Mouse (Mus musculus) CH12.LX (cell line): ENCODE measurements around the gene Amd1. TPM values are rescaled to one million over a fixed set of nuclear protein-coding genes. Genes with fewer than 3 reads are reported as not detected.

ENCODE experiments used
- DNase-seq: peaks from one replicate; pipeline ENCODE4 v3.0.0-alpha.2; 2013; ENCODE audit errors: extremely low read depth
- H3K27ac ChIP-seq: 2 replicates; pipeline ENCODE4 v1.5.1; 2012; ENCODE audit warnings: low read depth, mild to moderate bottlenecking, control low read depth, moderate library complexity; ENCODE audit not compliant: insufficient read depth
- H3K27me3 ChIP-seq: replicated peaks from 2 replicates; pipeline ENCODE3; 2012; ENCODE audit warnings: inconsistent platforms
- H3K36me3 ChIP-seq, 2 experiments: replicated peaks in 1 of 2; 2 replicates each; pipeline versions ENCODE3 to v1.6.1; 2012; ENCODE audit warnings: inconsistent platforms in 1 of 2, low read length in 1 of 2, mild to moderate bottlenecking in 1 of 2, mixed read lengths in 1 of 2, moderate library complexity in 1 of 2; ENCODE audit not compliant: control insufficient read depth in 1 of 2, insufficient read depth in 1 of 2
- H3K4me1 ChIP-seq, 2 experiments: 2 replicates each; pipeline ENCODE4 v1.6.1; 2012; ENCODE audit warnings: inconsistent platforms in 1 of 2, moderate library complexity in 1 of 2; ENCODE audit not compliant: insufficient read depth in 2 of 2, control insufficient read depth in 1 of 2
- H3K4me2 ChIP-seq: 2 replicates; pipeline ENCODE4 v1.6.1; 2012; ENCODE audit warnings: low read depth, mild to moderate bottlenecking, control low read depth; ENCODE audit not compliant: poor library complexity, insufficient read depth, severe bottlenecking
- H3K4me3 ChIP-seq, 3 experiments: fragments of 150-350 bp in 1 of 3; sonication (generic) in 1 of 3; replicated peaks in 1 of 3; 2 replicates each; pipeline versions ENCODE3 to v1.5.1; 2011 to 2012; ENCODE audit warnings: low read depth in 2 of 3, low read length in 2 of 3, mild to moderate bottlenecking in 2 of 3, moderate library complexity in 2 of 3, control low read depth in 1 of 3, improper control_type of control experiment in 1 of 3, inconsistent platforms in 1 of 3, mixed read lengths in 1 of 3; ENCODE audit not compliant: poor library complexity in 1 of 3
- H3K79me2 ChIP-seq: replicated peaks from 2 replicates; pipeline ENCODE4 v1.6.1; 2012; ENCODE audit warnings: mild to moderate bottlenecking, moderate library complexity; ENCODE audit not compliant: control insufficient read depth, poor library complexity, insufficient read depth, severe bottlenecking; ENCODE audit errors: extremely low read depth
- H3K9ac ChIP-seq: 2 replicates; pipeline ENCODE4 v1.6.1; 2012; ENCODE audit warnings: low read depth, mild to moderate bottlenecking, control low read depth, moderate library complexity; ENCODE audit not compliant: insufficient read depth
- H3K9me3 ChIP-seq: replicated peaks from 2 replicates; pipeline ENCODE3; 2012; ENCODE audit warnings: low read length, inconsistent platforms, mixed read lengths
- BHLHE40 ChIP-seq: IDR thresholded peaks from 2 replicates; pipeline ENCODE4 v1.6.1; 2011; ENCODE audit warnings: mild to moderate bottlenecking, low read depth, low read length, improper control_type of control experiment
- CHD1 ChIP-seq: IDR thresholded peaks from 2 replicates; pipeline ENCODE4 v1.6.1; 2012; ENCODE audit warnings: low read depth, low read length, improper control_type of control experiment, inconsistent platforms
- ELF1 ChIP-seq: IDR thresholded peaks from 2 replicates; pipeline ENCODE4 v1.6.1; 2014; ENCODE audit warnings: low read depth, mild to moderate bottlenecking, inconsistent platforms, low read length, improper control_type of control experiment
- ETS1 ChIP-seq: conservative IDR thresholded peaks from 2 replicates; pipeline ENCODE4 v1.6.1; 2012; ENCODE audit warnings: low read depth, mild to moderate bottlenecking, inconsistent platforms, low read length, improper control_type of control experiment, moderate library complexity
- GABPA ChIP-seq: IDR thresholded peaks from 2 replicates; pipeline ENCODE4 v1.6.1; 2012; ENCODE audit warnings: low read depth, low read length, improper control_type of control experiment, inconsistent platforms; ENCODE audit not compliant: insufficient replicate concordance
- HCFC1 ChIP-seq: IDR thresholded peaks from 2 replicates; pipeline ENCODE4 v1.6.1; 2012; ENCODE audit warnings: low read depth, mild to moderate bottlenecking, inconsistent platforms, low read length, improper control_type of control experiment
- JUND ChIP-seq: conservative IDR thresholded peaks from 2 replicates; pipeline ENCODE4 v1.6.1; 2011; ENCODE audit warnings: low read depth, low read length, improper control_type of control experiment
- MAZ ChIP-seq: IDR thresholded peaks from 2 replicates; pipeline ENCODE4 v1.6.1; 2012; ENCODE audit warnings: low read depth, mild to moderate bottlenecking, inconsistent platforms, low read length, improper control_type of control experiment, moderate library complexity
- MXI1 ChIP-seq: IDR thresholded peaks from 2 replicates; pipeline ENCODE4 v1.6.1; 2011; ENCODE audit warnings: mild to moderate bottlenecking, low read depth, low read length, improper control_type of control experiment
- NRF1 ChIP-seq: IDR thresholded peaks from 2 replicates; pipeline ENCODE4 v1.6.1; 2014; ENCODE audit warnings: low read depth, mild to moderate bottlenecking, inconsistent platforms, low read length, improper control_type of control experiment, moderate library complexity
- PAX5 ChIP-seq: IDR thresholded peaks from 2 replicates; pipeline ENCODE4 v1.6.1; 2012; ENCODE audit warnings: low read length, inconsistent platforms, mixed read lengths
- POLR2AphosphoS2 ChIP-seq: IDR thresholded peaks from 2 replicates; pipeline ENCODE4 v1.6.1; 2011; ENCODE audit warnings: low read depth, low read length, improper control_type of control experiment
- RAD21 ChIP-seq: IDR thresholded peaks from 2 replicates; pipeline ENCODE4 v1.6.1; 2011; ENCODE audit warnings: low read depth, mild to moderate bottlenecking, low read length, improper control_type of control experiment, moderate library complexity
- SIN3A ChIP-seq: IDR thresholded peaks from 2 replicates; pipeline ENCODE4 v1.6.1; 2012; ENCODE audit warnings: low read length, improper control_type of control experiment, inconsistent platforms
- TCF12 ChIP-seq: IDR thresholded peaks from 2 replicates; pipeline ENCODE4 v1.6.1; 2014; ENCODE audit warnings: low read depth, mild to moderate bottlenecking, inconsistent platforms, low read length, improper control_type of control experiment
- ZKSCAN1 ChIP-seq: IDR thresholded peaks from 2 replicates; pipeline ENCODE4 v1.6.1; 2012; ENCODE audit warnings: low read depth, inconsistent platforms, low read length, improper control_type of control experiment, borderline replicate concordance
- dilution Hi-C: fragments of 300-500 bp; cut with MboI; formaldehyde crosslinking; loops from 2 replicates; pipeline ENCODE4 v1.14.3; 2020; ENCODE audit warnings: low sequenced_read_pairs; ENCODE audit not compliant: extremely low pct_unique_long_range_greater_than_20kb, extremely low pct_ligation_motif_present
- in situ Hi-C: fragments of 300-500 bp; cut with MboI; formaldehyde crosslinking; loops from 3 replicates; pipeline ENCODE4 v1.14.3; 2019; ENCODE audit warnings: low sequenced_read_pairs, low pct_ligation_motif_present, low pct_unique_long_range_greater_than_20kb, mixed read lengths
- polyA plus RNA-seq: library from polyadenylated mRNA; unstranded; fragments of >175 nt; gene quantifications from 2 replicates; pipeline ENCODE4 v1.2.1, GENCODE M21; 2012; ENCODE audit warnings: low read depth; ENCODE audit not compliant: insufficient read length
- total RNA-seq, 2 experiments: library from RNA; depleted of rRNA; stranded (reverse); fragments of 300-350 nt in 1 of 2; fragments of >200 nt in 1 of 2; gene quantifications; 2 replicates each; pipeline ENCODE4 v1.2.3; 2012 to 2014

Amd1 gene
- total and polyA plus RNA-seq, 3 experiments: 88.3 to 266 (median 165) TPM

DNA sequence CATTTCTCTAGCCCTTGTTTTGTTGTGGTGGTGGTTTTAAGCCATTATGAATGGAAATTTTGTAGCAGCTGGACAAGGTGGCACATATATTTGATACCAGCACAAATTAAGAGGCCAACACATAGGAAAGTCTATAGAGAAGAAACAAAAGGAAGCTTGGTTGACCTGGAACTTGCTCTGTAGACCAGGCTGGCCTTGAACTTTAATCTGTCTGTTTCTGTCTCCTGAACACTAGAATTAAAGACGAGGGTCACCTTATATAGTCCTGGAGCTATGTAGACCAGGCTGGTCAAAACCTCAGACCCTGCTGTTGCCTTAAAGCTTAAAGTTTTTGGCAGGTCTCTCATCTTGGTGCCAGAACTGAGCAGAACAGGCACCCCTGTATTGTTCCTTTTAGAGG lies 16.4 kb downstream of the Amd1 start:
- dilution Hi-C loops: no loop called here
- Histone ChIP-seq H3K4me1 (peaks cover 0 to 11% of the 10 kb centered on the region in 2 experiments; a peak in 2 of 4 replicates), H3K79me2 (no peaks in the 10 kb centered on the region), H3K9me3 (no peaks in the 10 kb centered on the region), H3K4me3 (no peak overlapping the region), H3K4me2 (no peak overlapping the region), H3K36me3 (peaks cover 9 to 28% of the 10 kb centered on the region in 2 experiments), H3K27ac (no peak overlapping the region), H3K9ac (no peak overlapping the region), H3K27me3 (no peaks in the 10 kb centered on the region)
- in situ Hi-C loops: no loop called here
- DNase-seq: peak; percentile 39
- no peak for TF ChIP-seq PAX5
- no peak for TF ChIP-seq BHLHE40
- TF ChIP-seq GABPA: no peak
- TF ChIP-seq SIN3A: no peak

DNA sequence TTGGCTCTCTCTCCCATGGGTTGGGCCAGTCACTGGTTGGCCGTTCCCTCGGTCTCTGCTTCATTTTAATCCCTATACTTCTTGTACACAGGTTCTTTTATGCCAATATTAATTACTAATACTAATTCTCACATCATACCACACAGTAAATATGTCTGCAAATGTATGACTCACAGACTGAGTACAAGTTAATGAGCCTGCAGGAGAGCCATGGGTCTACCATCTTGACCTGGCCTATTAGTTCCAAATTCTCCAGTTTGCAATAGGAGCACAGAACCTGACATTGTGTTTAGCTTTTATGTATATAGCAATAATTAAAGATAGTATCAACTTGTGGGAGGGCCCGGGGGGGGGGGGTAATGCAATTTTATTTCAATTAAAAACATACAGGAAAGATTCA lies 17.0 kb downstream of the Amd1 start:
- no peak for TF ChIP-seq GABPA
- peak; percentile 54; the same call in 1 of the 2 replicates for TF ChIP-seq POLR2AphosphoS2
- Histone ChIP-seq H3K4me3 (no peak overlapping the region), H3K27ac (no peak overlapping the region), H3K9me3 (no peaks in the 10 kb centered on the region), H3K9ac (no peak overlapping the region), H3K27me3 (no peaks in the 10 kb centered on the region), H3K4me1 (peaks cover 0 to 11% of the 10 kb centered on the region in 2 experiments; a peak in 2 of 4 replicates), H3K36me3 (peaks cover 7 to 24% of the 10 kb centered on the region in 2 experiments), H3K4me2 (no peak overlapping the region), H3K79me2 (no peaks in the 10 kb centered on the region)
- no peak for DNase-seq
- dilution Hi-C loops: no loop called here
- in situ Hi-C loops: no loop called here

- TF ChIP-seq MXI1 (no peak), ETS1 (no peak), ELF1 (no peak), TCF12 (no peak), GABPA (no peak), POLR2AphosphoS2 (no peak), RAD21 (no peak), PAX5 (no peak), ZKSCAN1 (no peak), MAZ (no peak), HCFC1 (no peak), CHD1 (no peak), JUND (no peak), BHLHE40 (no peak), NRF1 (no peak)
- H3K79me2 ChIP-seq: no peaks in the 10 kb centered on the region
- no peak overlapping the region for H3K4me2 ChIP-seq
- H3K36me3 ChIP-seq: peaks cover 5 to 18% of the 10 kb centered on the region in 2 experiments
- dilution Hi-C loops (no loop called here), in situ Hi-C loops (no loop called here)
- H3K27ac ChIP-seq: no peak overlapping the region
- no peak overlapping the region for H3K9ac ChIP-seq
- H3K4me1 ChIP-seq: peaks cover 0 to 11% of the 10 kb centered on the region in 2 experiments; a peak in 2 of 4 replicates
- no peak for DNase-seq
- H3K27me3 ChIP-seq: no peaks in the 10 kb centered on the region
- H3K9me3 ChIP-seq: no peaks in the 10 kb centered on the region
- no peak overlapping the region for H3K4me3 ChIP-seq
Observed at GRCm38 (mm10) chr10:40284179-40284831, 17.7 kb downstream of the Amd1 start.
